Mouse (Mus musculus): ENCODE results near the gene Cwh43.

- TF ChIP-seq CTCF (IDR thresholded peaks at IDR 0.05; ENCODE audit: control insufficient read depth, insufficient read depth, insufficient read length) = no peak
- TF ChIP-seq USF1 (IDR thresholded peaks at IDR 0.05; ENCODE audit: low read depth) = no peak
- no peak for TF ChIP-seq MYOD1 (IDR thresholded peaks at IDR 0.05; ENCODE audit: control insufficient read depth, insufficient read length, low read depth)
- no peak for TF ChIP-seq MAX (IDR thresholded peaks at IDR 0.05)
- TF ChIP-seq MYOG (IDR thresholded peaks at IDR 0.05; ENCODE audit: control insufficient read depth, extremely low read depth, insufficient read length) = no peak
Observed at GRCm38 (mm10) chr5:73402911-73403310, 3.0 kb upstream of the Cwh43 start.

Data from C2C12 (cell line).